Mouse (Mus musculus): ENCODE measurements around the gene Ppp2r5d. TPM values are rescaled to one million over a fixed set of nuclear protein-coding genes. Genes with fewer than 3 reads are reported as not detected.
A peak's percentile ranks its signal among the peaks of the same experiment; 100 is the strongest.

The Ppp2r5d gene
- total RNA-seq (2021) = 10 to 100 TPM; 26.9 to 29.1 TPM
- long read RNA-seq, experiment 1, transcript Ppp2r5d-201 (15 exons, 2,926 nt) = major isoform, 18 of 42 reads
- long read RNA-seq, experiment 1, transcript Ppp2r5d-204 (15 exons, 3,038 nt) = minor isoform, 5 of 42 reads
- long read RNA-seq, experiment 1, partial matches to known transcripts = 13 of 42 reads
- long read RNA-seq, experiment 1, other reads (novel, unspliced or antisense) = 6 of 42 reads
- long read RNA-seq, experiment 2, transcript Ppp2r5d-201 (15 exons, 2,926 nt) = major isoform, 21 of 31 reads
- long read RNA-seq, experiment 2, partial matches to known transcripts = 7 of 31 reads
- long read RNA-seq, experiment 2, other reads (novel, unspliced or antisense) = 2 of 31 reads

DNA sequence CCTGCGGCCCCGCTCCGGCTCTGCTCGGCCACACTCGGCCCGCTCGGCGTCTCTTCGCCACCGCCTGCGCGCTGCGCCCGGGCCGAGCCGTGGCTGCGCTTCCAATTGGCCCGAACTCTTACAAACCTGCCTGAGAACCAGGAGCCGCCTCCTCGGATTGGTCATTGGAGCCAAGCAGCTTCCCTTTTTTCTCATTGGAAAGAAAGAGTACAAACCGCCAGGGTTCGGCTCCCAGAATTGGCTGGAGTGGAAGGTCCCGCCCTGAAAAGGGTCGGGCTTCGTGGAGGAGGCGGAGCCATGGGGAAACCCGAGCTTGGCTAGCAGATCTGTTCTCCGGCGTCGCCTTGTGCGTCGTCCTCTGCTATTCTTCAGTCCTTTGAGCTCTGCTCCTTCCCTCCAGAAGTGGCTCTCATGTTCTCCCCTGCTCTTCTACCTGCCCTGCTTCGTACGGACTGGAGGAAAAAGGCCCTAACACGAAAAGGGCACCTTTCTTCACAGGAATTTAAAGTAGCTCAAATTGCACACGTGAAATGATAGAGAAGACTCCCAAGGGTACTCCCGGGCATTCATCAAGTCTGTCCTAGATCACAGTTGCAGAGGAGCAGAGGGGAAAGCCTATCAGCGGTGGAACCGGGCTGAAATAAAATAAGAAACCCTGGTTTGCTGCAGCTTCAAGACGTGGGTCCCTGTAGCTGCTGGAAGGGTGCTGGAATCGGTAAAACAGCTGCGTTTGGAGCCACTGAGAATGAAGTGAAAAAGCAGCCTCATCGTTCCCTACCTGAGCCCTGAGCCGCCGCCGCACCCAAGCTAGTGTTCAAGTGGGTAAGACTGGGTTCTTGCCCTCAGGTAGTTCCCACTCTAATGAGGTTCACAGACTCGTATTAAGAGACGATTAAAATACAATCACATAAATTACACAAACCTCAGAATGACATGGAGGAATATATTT, at the start of gene Ppp2r5d:
TSS of gene Ppp2r5d (minus strand) at position 225 of the 949 bp plus-strand sequence.
- intact Hi-C loops (cut with DNase I; ENCODE audit: low total_unique reads) = no loop called here
- DNase-seq = peak; percentile 95

DNA sequence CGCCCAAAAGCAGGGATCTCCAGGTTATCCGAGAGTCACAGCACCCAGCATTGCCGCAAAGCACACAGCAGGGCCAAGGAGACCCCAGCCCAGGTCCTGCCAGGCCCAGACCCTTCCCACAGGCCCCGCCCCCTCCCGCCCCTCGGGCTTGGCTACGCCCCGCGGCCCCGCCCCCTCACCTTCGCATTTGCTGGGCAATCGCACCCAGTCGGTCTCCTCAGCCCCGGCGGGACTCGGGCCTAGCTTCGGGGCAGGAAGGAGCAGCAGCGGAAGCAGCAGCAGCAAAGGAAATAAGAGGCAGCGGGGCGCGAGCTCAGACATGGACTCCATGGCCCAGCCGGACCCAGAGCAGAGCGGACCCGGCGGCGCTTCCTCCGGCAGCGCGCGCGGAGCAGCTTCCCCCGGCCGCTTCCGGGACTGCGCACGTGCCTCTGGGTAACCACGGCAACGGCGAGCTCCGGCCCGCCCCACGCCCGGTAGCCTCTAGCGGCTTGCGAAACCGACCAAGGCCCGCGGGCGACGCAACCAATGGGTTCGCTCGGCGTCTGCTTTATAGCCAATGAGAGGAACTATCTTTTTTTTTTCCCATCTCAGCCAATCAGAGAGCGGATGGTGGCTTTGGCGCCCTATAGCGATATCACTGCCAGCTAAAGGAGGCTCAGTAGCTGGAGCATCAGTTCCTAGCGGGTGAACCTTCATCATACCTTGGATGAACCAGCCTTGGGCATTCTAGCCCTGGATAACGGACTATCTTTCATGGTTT, 47.1 kb upstream of the Ppp2r5d start, which contains the start of gene Cnpy3:
TSS of gene Cnpy3 (minus strand) at position 421 of the 763 bp plus-strand sequence.
- intact Hi-C loops (cut with DNase I; ENCODE audit: low total_unique reads) = no loop called here

GRCm38 (mm10) chr17:46751056-46751793, 46.3 kb upstream of the Ppp2r5d start:
- peak; percentile 26 for DNase-seq
- intact Hi-C loops (cut with DNase I; ENCODE audit: low total_unique reads) = no loop called here

More for the DNA sequence above, 47.1 kb upstream of the Ppp2r5d start, which contains the start of gene Cnpy3:
- peak; percentile 99 for DNase-seq

GRCm38 (mm10) chr17:46750580-46750979, 45.7 kb upstream of the Ppp2r5d start:
- intact Hi-C loops (cut with DNase I; ENCODE audit: low total_unique reads) = no loop called here
- DNase-seq = no peak

- intact Hi-C loops (cut with DNase I; ENCODE audit: low total_unique reads) = no loop called here
- DNase-seq = no peak
Measured at GRCm38 (mm10) chr17:46749282-46749681, 44.4 kb upstream of the Ppp2r5d start.

DNA sequence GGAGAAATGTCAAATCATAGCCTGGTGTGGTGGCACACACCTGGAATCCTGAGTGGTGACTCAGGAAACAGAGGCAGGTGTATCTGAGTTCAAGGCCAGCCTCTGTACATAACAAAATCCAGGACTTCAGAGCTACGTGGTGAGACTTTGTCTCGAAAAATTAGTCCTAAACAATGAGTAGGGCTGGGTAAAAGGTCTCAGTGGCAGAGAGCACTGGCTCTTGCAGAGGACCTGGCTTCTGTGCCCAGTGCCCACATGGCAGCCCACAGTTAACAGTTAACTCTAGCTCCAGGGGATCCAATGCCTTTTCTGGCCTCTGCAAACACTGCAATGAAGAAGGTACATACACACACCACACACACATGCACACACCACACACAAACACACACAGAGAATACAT, 42.9 kb upstream of the Ppp2r5d start:
- intact Hi-C loops (cut with DNase I; ENCODE audit: low total_unique reads) = no loop called here
- DNase-seq = no peak

GRCm38 (mm10) chr17:46747234-46747633, 42.3 kb upstream of the Ppp2r5d start:
- no peak for DNase-seq
- intact Hi-C loops (cut with DNase I; ENCODE audit: low total_unique reads) = no loop called here

DNA sequence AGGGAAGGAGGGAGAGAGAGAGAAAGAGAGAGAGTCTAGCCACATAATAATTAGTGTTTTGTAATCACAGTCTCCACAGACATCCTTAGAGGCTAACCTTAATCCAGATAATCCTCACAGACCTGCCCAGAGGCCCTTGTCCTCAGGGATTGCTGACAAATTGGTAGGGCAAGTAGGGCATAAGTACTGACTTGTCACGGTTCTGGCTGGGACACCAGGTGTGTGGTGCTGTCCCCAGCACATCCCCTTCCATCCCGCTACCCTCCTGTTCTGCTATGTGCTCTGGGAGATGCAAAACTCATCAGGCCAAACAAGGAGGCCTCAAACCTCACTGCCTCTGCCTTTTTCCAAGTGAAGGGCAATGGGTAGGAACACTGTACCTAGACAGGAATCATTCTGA, 40.6 kb upstream of the Ppp2r5d start:
- no peak for DNase-seq
- intact Hi-C loops (cut with DNase I; ENCODE audit: low total_unique reads) = no loop called here

DNA sequence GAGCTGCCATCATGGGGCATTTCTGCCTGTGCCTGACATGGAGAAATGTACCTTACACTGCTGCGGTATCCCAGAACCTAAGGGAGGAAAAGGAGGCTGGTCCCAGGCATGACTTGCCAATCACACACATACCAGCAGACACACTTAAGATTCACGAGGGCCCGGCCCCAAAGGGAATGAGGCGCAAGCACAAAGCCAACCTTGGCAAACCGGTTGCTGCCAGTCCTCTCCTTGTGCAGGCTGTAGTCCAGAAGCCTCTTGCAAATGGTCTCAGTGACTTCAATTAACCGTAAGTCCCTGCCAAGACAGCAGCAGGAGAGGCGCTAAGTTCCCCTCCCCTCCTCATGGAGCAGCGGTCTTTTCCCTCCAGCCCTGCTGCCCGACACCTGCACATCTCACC, 38.1 kb upstream of the Ppp2r5d start:
- DNase-seq = no peak
- intact Hi-C loops (cut with DNase I; ENCODE audit: low total_unique reads) = no loop called here

GRCm38 (mm10) chr17:46741305-46741704, 36.4 kb upstream of the Ppp2r5d start:
- intact Hi-C loops (cut with DNase I; ENCODE audit: low total_unique reads) = no loop called here
- no peak for DNase-seq

DNA sequence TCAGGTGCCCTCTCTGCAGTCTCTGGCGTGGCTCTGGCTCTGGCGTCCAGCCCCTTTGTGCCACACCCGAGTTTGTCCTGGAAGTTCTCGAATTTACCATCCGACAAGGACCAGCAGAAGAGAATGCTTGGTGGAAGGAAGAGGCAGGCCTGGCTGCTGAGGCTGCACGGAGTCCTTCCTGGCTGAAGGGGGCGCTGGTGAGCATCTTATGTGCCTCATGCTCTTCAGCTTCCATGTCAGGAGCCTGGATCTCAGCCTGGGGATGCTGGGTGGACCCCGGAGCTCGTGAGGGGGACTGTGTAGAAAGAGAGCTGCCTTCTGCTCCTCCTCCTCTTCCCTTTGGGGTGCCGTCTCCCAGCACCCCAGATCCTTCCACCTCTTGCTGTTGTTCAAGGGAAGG, 31.2 kb upstream of the Ppp2r5d start:
- intact Hi-C loops (cut with DNase I; ENCODE audit: low total_unique reads) = no loop called here
- DNase-seq = no peak

- intact Hi-C loops (cut with DNase I; ENCODE audit: low total_unique reads) = no loop called here
- no peak for DNase-seq
Measured at GRCm38 (mm10) chr17:46735287-46735686, 30.4 kb upstream of the Ppp2r5d start.

- DNase-seq = no peak
- intact Hi-C loops (cut with DNase I; ENCODE audit: low total_unique reads) = no loop called here
Measured at GRCm38 (mm10) chr17:46734055-46734454, 29.1 kb upstream of the Ppp2r5d start.

GRCm38 (mm10) chr17:46728904-46729318, 24.0 kb upstream of the Ppp2r5d start, which contains the start of gene Gnmt:
Gene Gnmt, minus strand, starts transcription at chr17:46729168.
- no peak for DNase-seq
- intact Hi-C loops (cut with DNase I; ENCODE audit: low total_unique reads) = loop anchor here (5.0 kb wide), 1 partner anchor 202 kb away; no protein-coding TSS in a partner anchor

- no peak for DNase-seq
- intact Hi-C loops (cut with DNase I; ENCODE audit: low total_unique reads) = loop anchor here (5.0 kb wide), 1 partner anchor 201 kb away; no protein-coding TSS in a partner anchor
Measured at GRCm38 (mm10) chr17:46728496-46728895, 23.6 kb upstream of the Ppp2r5d start.

DNA sequence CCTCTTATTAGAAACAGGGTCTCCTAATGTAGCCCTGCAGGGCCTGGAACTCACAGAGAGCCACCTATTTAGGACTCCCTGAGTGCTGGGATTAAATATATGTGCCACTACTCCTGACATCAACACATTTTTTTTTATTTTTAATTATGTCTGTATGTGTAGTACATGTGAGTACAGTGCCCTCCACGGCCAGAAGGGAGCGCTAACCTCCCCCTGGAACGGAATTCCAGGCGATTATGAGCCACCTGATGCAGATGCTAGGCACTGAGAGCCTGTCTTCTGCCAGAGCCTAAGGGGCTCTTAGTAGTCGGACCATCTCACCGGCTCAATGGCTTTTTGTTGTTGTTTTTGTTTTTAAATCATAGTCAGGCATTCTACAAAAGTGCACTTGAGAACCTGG, 23.1 kb upstream of the Ppp2r5d start:
- intact Hi-C loops (cut with DNase I; ENCODE audit: low total_unique reads) = loop anchor here (5.0 kb wide), 1 partner anchor 201 kb away; no protein-coding TSS in a partner anchor
- DNase-seq = no peak

GRCm38 (mm10) chr17:46727271-46727670, 22.4 kb upstream of the Ppp2r5d start:
- no peak for DNase-seq
- intact Hi-C loops (cut with DNase I; ENCODE audit: low total_unique reads) = loop anchor here (5.0 kb wide), 1 partner anchor 200 kb away; no protein-coding TSS in a partner anchor
